ENCODE assay signal across 8 mouse cellular contexts in the genomic region with DNA sequence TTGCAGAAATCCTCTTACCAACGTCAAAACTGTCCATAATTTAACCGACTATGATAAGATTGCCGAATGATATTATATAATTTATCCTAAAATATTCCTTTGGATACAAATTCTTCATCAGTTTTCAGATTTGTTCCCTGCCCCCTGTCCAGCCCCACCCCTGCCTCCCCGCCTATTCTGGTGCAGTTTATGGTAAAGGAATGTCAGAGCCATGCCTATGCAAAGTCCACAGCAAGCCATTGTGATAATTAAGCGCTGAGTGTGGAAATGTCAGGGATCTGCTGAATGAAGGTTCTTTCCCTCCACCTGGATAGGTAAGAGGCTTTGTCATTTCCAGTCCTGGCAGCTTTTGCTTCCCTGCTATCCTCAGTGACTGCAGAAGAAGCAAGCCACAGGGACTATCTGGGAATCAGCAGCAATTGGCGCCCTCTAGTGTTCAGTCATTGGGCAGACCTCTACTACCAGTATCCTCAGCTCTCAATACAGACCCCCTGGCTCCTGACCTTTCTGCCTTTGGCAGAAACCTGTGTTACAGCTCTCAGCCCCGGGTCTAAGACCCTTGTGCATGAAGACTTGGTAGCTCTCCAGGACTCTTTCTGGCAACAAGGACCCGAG. TPM values are rescaled to one million over a fixed set of nuclear protein-coding genes. Genes with fewer than 3 reads are reported as not detected.
A peak's percentile ranks its signal among the peaks of the same experiment; 100 is the strongest.
DNase-seq lines count a peak whose midpoint lies in the region; ATAC-seq and TF ChIP-seq lines count a peak whose summit lies in the region.
"Not testable (repeated sequence)": the region's sequence is repeated elsewhere in the genome, so short reads cannot be mapped to it uniquely, and the experiment has no call there.

No protein-coding gene starts in this region.

- not testable (repeated sequence) for TF ChIP-seq POLR2A in cerebellum, adult 2 months (IDR thresholded peaks at IDR 0.05; ENCODE audit: borderline replicate concordance, insufficient read depth, low read length)

- DNase-seq in G1E (ENCODE audit: low spot score), result not testable (repeated sequence)
- peak; percentile 84 to 88 for DNase-seq in cerebellum, adult 2 months
- DNase-seq in heart, postnatal 14 days, result peak; percentile 76 to 88
- peak; percentile 84 to 90 for DNase-seq in kidney, postnatal 4 days
- DNase-seq in stomach, postnatal 0 days (ENCODE audit: low spot score), result peak; percentile 64

- H3K9me3 ChIP-seq in G1E (replicated peaks); forebrain, embryonic 16.5 days (ENCODE audit: control insufficient read depth, low read length); liver, embryonic 15.5 days (replicated peaks); neural tube, embryonic 13.5 days; stomach, postnatal 0 days (ENCODE audit: control insufficient read depth, low read length): not testable (repeated sequence)

- not testable (repeated sequence) for H3K4me3 ChIP-seq in G1E (ENCODE audit: low read depth, low read length); cerebellum, adult 2 months (replicated peaks; ENCODE audit: insufficient read depth, low read depth, low read length); forebrain, embryonic 16.5 days (replicated peaks; ENCODE audit: low read length); liver, embryonic 15.5 days (replicated peaks); neural tube, embryonic 13.5 days; stomach, postnatal 0 days (ENCODE audit: low read depth, low read length)

- H3K4me1 ChIP-seq in G1E (ENCODE audit: insufficient read depth, low read depth, low read length); cerebellum, adult 2 months (ENCODE audit: control insufficient read depth, insufficient read depth, low read length); forebrain, embryonic 16.5 days (replicated peaks; ENCODE audit: control insufficient read depth, insufficient read depth, low read length); liver, embryonic 15.5 days (replicated peaks); neural tube, embryonic 13.5 days (replicated peaks); stomach, postnatal 0 days (replicated peaks; ENCODE audit: control insufficient read depth, insufficient read depth): not testable (repeated sequence)

- WGBS in cerebellum, adult 2 months, result 35% methylated on average over 8 of the region's 8 CpGs
- WGBS in forebrain, embryonic 16.5 days, result 47% methylated on average over 7 of the region's 8 CpGs
- WGBS in liver, embryonic 15.5 days (ENCODE audit: insufficient replicate concordance), result 30% methylated on average over 8 of the region's 8 CpGs
- WGBS in neural tube, embryonic 13.5 days, result 34% methylated on average over 8 of the region's 8 CpGs
- WGBS in stomach, postnatal 0 days, result 27% methylated on average over 8 of the region's 8 CpGs

- intact Hi-C loops in heart, postnatal 14 days (cut with DNase I), result loop anchor here (2.0 to 5.0 kb wide), 2 partner anchors 123 to 151 kb away; no protein-coding TSS in a partner anchor

- ATAC-seq in G1E (ENCODE audit: extremely low read depth, insufficient number of reproducible peaks, low FRiP score, poor library complexity, severe bottlenecking), result peak; percentile 54; the same call in 1 of the 2 replicates
- ATAC-seq in forebrain, embryonic 16.5 days, result peak; percentile 98
- peak; percentile 53 for ATAC-seq in liver, embryonic 15.5 days (ENCODE audit: insufficient read depth)
- ATAC-seq in neural tube, embryonic 13.5 days (ENCODE audit: low read depth), result peak; percentile 96
- ATAC-seq in stomach, postnatal 0 days (ENCODE audit: low FRiP score, low TSS enrichment), result peak; percentile 89

- TF ChIP-seq CTCF in G1E (IDR thresholded peaks at IDR 0.05; ENCODE audit: low read depth, low read length), result not testable (repeated sequence)
- peak; percentile 63 for TF ChIP-seq CTCF in cerebellum, adult 2 months (IDR thresholded peaks at IDR 0.05; ENCODE audit: borderline replicate concordance, insufficient read depth, low read depth, low read length)
- peak; percentile 79 for TF ChIP-seq CTCF in stomach, postnatal 0 days (IDR thresholded peaks at IDR 0.05; ENCODE audit: low read depth)

- not testable (repeated sequence) for H3K27me3 ChIP-seq in G1E (ENCODE audit: insufficient read depth, low read length); cerebellum, adult 2 months (ENCODE audit: control insufficient read depth, insufficient read depth, low read length); forebrain, embryonic 16.5 days (replicated peaks; ENCODE audit: control insufficient read depth, insufficient read depth, low read length); liver, embryonic 15.5 days; neural tube, embryonic 13.5 days; stomach, postnatal 0 days (ENCODE audit: control insufficient read depth, insufficient read depth, low read length)

- H3K27ac ChIP-seq in cerebellum, adult 2 months (ENCODE audit: insufficient read depth, low read length), result peak overlapping the region; percentile 26; the same call in 1 of the 2 replicates
- not testable (repeated sequence) for H3K27ac ChIP-seq in forebrain, embryonic 16.5 days (ENCODE audit: low read length); neural tube, embryonic 13.5 days (replicated peaks); stomach, postnatal 0 days (replicated peaks)
- peak overlapping the region; percentile 68; the same call in 1 of the 2 replicates for H3K27ac ChIP-seq in liver, embryonic 15.5 days (replicated peaks)

- peak overlapping the region; percentile 15 for H3K4me2 ChIP-seq in forebrain, embryonic 16.5 days (ENCODE audit: low read length)
- H3K4me2 ChIP-seq in liver, embryonic 15.5 days, result peak overlapping the region; percentile 27
- H3K4me2 ChIP-seq in neural tube, embryonic 13.5 days, result peak overlapping the region; percentile 26; the same call in 1 of the 2 replicates
- peak overlapping the region; percentile 25; the same call in 1 of the 2 replicates for H3K4me2 ChIP-seq in stomach, postnatal 0 days (replicated peaks; ENCODE audit: low read depth)

- TF ChIP-seq EP300 in stomach, postnatal 0 days (optimal IDR thresholded peaks at IDR 0.05), result not testable (repeated sequence)

- H3K36me3 ChIP-seq in G1E (replicated peaks); forebrain, embryonic 16.5 days (ENCODE audit: control insufficient read depth, insufficient read depth); liver, embryonic 15.5 days (replicated peaks); neural tube, embryonic 13.5 days; stomach, postnatal 0 days (ENCODE audit: control insufficient read depth, insufficient read depth, low read length): not testable (repeated sequence)

- not testable (repeated sequence) for H3K9ac ChIP-seq in forebrain, embryonic 16.5 days (replicated peaks; ENCODE audit: low read depth, low read length); liver, embryonic 15.5 days; neural tube, embryonic 13.5 days; stomach, postnatal 0 days (ENCODE audit: low read length)

RNA-seq across cellular contexts. Expression of a gene that starts 30.9 kb away (rescaled TPM):
- total RNA-seq in G1E (2014; fragmentation: Nextera tagmentation) (not detected in 2 replicates), G1E (2017) (0.17 TPM in 1 of 2 replicates, not detected in the other)
- polyA plus RNA-seq in G1E (2012), result not detected in 2 replicates
- polyA plus RNA-seq in cerebellum, adult 2 months (2012; rRNA removed), result not detected in 2 replicates
- polyA plus RNA-seq in forebrain, embryonic 16.5 days (2015; fragmentation: Nextera tagmentation; extraction: Ambion mirVana), result not detected in 2 replicates
- total RNA-seq in heart, postnatal 14 days (2021), result not detected
- polyA plus RNA-seq in liver, embryonic 15.5 days (2015; fragmentation: Nextera tagmentation; extraction: Ambion mirVana), result not detected in 2 replicates
- polyA plus RNA-seq in neural tube, embryonic 13.5 days (2015; fragmentation: Nextera tagmentation; extraction: Ambion mirVana), result 0.63 TPM in 1 of 2 replicates, not detected in the other
- not detected in 2 replicates for polyA plus RNA-seq in stomach, postnatal 0 days (2015; fragmentation: Nextera tagmentation; extraction: Ambion mirVana)

RNA-seq across cellular contexts. Expression of a gene that starts 35.3 kb away (rescaled TPM):
- not detected in 2 replicates for total RNA-seq in G1E (2014; fragmentation: Nextera tagmentation)
- 0.17 and 0.22 TPM in 2 replicates for total RNA-seq in G1E (2017)
- not detected in 2 replicates for polyA plus RNA-seq in G1E (2012)
- 0.08 TPM in 1 of 2 replicates, not detected in the other for polyA plus RNA-seq in cerebellum, adult 2 months (2012; rRNA removed)
- 0.15 TPM in 1 of 2 replicates, not detected in the other for polyA plus RNA-seq in forebrain, embryonic 16.5 days (2015; fragmentation: Nextera tagmentation; extraction: Ambion mirVana)
- total RNA-seq in heart, postnatal 14 days (2021), result under 1 TPM in 1 of 2 experiments, not detected in 1; 0.12 TPM
- polyA plus RNA-seq in liver, embryonic 15.5 days (2015; fragmentation: Nextera tagmentation; extraction: Ambion mirVana), result 0.25 and 0.37 TPM in 2 replicates
- 0.10 TPM in 1 of 2 replicates, not detected in the other for polyA plus RNA-seq in neural tube, embryonic 13.5 days (2015; fragmentation: Nextera tagmentation; extraction: Ambion mirVana)
- polyA plus RNA-seq in stomach, postnatal 0 days (2015; fragmentation: Nextera tagmentation; extraction: Ambion mirVana), result 0.07 and 0.18 TPM in 2 replicates
